In genomic region chr3:138804104-138805048, GRCm38 (mm10) we compare ENCODE assay signal across 19 mouse cellular contexts.
DNase-seq lines count a peak whose midpoint lies in the region; ATAC-seq and TF ChIP-seq lines count a peak whose summit lies in the region.
"Had no signal": no experiment of that assay in that cellular context is flagged by ENCODE, and none has a peak within 500 bp of the region (broad histone marks: within the 10 kb centered on the region; RNA-seq: fewer than 3 reads in every experiment).

No protein-coding gene starts in this region.

- H3K4me1 ChIP-seq in midbrain, embryonic 14.5 days (ENCODE audit: control insufficient read depth, insufficient read depth, low read length) = peaks cover 46% of the 10 kb centered on the region
- peaks cover 38% of the 10 kb centered on the region for H3K4me1 ChIP-seq in midbrain, embryonic 16.5 days (ENCODE audit: control insufficient read depth, insufficient read depth, low read length)
- peaks cover 38% of the 10 kb centered on the region for H3K4me1 ChIP-seq in cortical plate, adult 2 months (ENCODE audit: control insufficient read depth, insufficient read depth, low read length)

- TF ChIP-seq POLR2A in cortical plate, adult 2 months (IDR thresholded peaks at IDR 0.05; ENCODE audit: extremely low read depth, insufficient read depth, low read length) = no peak

- intact Hi-C loops in gastrocnemius, adult 2 months (cut with DNase I) = no loop called here

- TF ChIP-seq CTCF in cortical plate, adult 2 months (IDR thresholded peaks at IDR 0.05; ENCODE audit: extremely low read depth, insufficient read depth, low read length) = no peak
- no peak for TF ChIP-seq CTCF in gastrocnemius, adult 2 months (IDR thresholded peaks at IDR 0.05)

- H3K27ac ChIP-seq in midbrain, embryonic 14.5 days (replicated peaks; ENCODE audit: low read depth, low read length) = 0 out of 2 replicates have a peak overlapping the region, but pooled peaks have one; percentile 37
- H3K27ac ChIP-seq in midbrain, embryonic 16.5 days (ENCODE audit: low read length) = no peak overlapping the region
- peak overlapping the region; percentile 24; the same call in 1 of the 2 replicates for H3K27ac ChIP-seq in cortical plate, adult 2 months (ENCODE audit: insufficient read depth, low read length)
- no peak overlapping the region for H3K27ac ChIP-seq in gastrocnemius, adult 2 months
- H3K27ac ChIP-seq: macrophage; stomach, embryonic 15.5 days had no signal

- H3K4me2 ChIP-seq in midbrain, embryonic 14.5 days (ENCODE audit: low read length) = no peak overlapping the region
- H3K4me2 ChIP-seq in midbrain, embryonic 16.5 days (ENCODE audit: low read length) = no peak overlapping the region
- H3K4me2 ChIP-seq: heart, embryonic 11.5 days; stomach, embryonic 15.5 days had no signal

- no peaks in the 10 kb centered on the region for H3K9me3 ChIP-seq in midbrain, embryonic 14.5 days (ENCODE audit: control insufficient read depth, low read length)
- H3K9me3 ChIP-seq in midbrain, embryonic 16.5 days (replicated peaks; ENCODE audit: control insufficient read depth, low read length, poor library complexity, severe bottlenecking) = no peaks in the 10 kb centered on the region
- H3K9me3 ChIP-seq: stomach, embryonic 15.5 days had no signal

- no peak for ATAC-seq in midbrain, embryonic 14.5 days (ENCODE audit: low FRiP score, low TSS enrichment)
- ATAC-seq in midbrain, embryonic 16.5 days = no peak; the same call in 1 of the 2 replicates
- peak; percentile 39 for ATAC-seq in megakaryocyte progenitor cell, adult 5-6 weeks (replicated peaks; ENCODE audit: poor library complexity)
- ATAC-seq: intestine, embryonic 16.5 days had no signal

- H3K9ac ChIP-seq in midbrain, embryonic 14.5 days (replicated peaks; ENCODE audit: low read length) = no peak overlapping the region
- no peak overlapping the region for H3K9ac ChIP-seq in midbrain, embryonic 16.5 days (ENCODE audit: low read depth, low read length)
- H3K9ac ChIP-seq: stomach, embryonic 15.5 days had no signal

- WGBS in midbrain, embryonic 14.5 days = 71% methylated on average over 11 of the region's 11 CpGs
- WGBS in midbrain, embryonic 16.5 days = 69% methylated on average over 11 of the region's 11 CpGs

- H3K27me3 ChIP-seq in midbrain, embryonic 14.5 days (ENCODE audit: control insufficient read depth, insufficient read depth, low read length) = no peaks in the 10 kb centered on the region
- H3K27me3 ChIP-seq in midbrain, embryonic 16.5 days (ENCODE audit: control insufficient read depth, insufficient read depth, low read depth, low read length) = no peaks in the 10 kb centered on the region
- H3K27me3 ChIP-seq: stomach, embryonic 15.5 days had no signal

- peak; percentile 35 for DNase-seq in adrenal gland, postnatal 14 days
- DNase-seq in adrenal gland, adult 8-10 months = no peak
- DNase-seq in midbrain, embryonic 14.5 days = no peak
- DNase-seq in gastrocnemius, adult 2 months = no peak
- no peak for DNase-seq in kidney, adult 9 months
- DNase-seq: cerebellum, postnatal 25 days; heart, postnatal 36 days; kidney, postnatal 10 days; layer of hippocampus, adult 9-11 months; lung, adult 2 months; right cerebral cortex, adult 18-20 months; thymus, postnatal 14 days had no signal

- H3K36me3 ChIP-seq in midbrain, embryonic 14.5 days (ENCODE audit: control insufficient read depth, insufficient read depth, low read length) = no peaks in the 10 kb centered on the region
- H3K36me3 ChIP-seq in midbrain, embryonic 16.5 days (ENCODE audit: control insufficient read depth, insufficient read depth, low read length) = no peaks in the 10 kb centered on the region
- H3K36me3 ChIP-seq: stomach, embryonic 15.5 days had no signal

- no peak overlapping the region for H3K4me3 ChIP-seq in midbrain, embryonic 14.5 days (replicated peaks; ENCODE audit: low read depth, low read length)
- H3K4me3 ChIP-seq in midbrain, embryonic 16.5 days (ENCODE audit: low read depth, low read length) = no peak overlapping the region
- H3K4me3 ChIP-seq in cortical plate, adult 2 months (ENCODE audit: insufficient read depth, low read length) = 0 out of 2 replicates have a peak overlapping the region, but pooled peaks have one; percentile 1
- H3K4me3 ChIP-seq in gastrocnemius, adult 2 months = no peak overlapping the region
- H3K4me3 ChIP-seq: stomach, embryonic 15.5 days had no signal

Comparison
In these comparisons a context has a peak if more than half of its experiments do, and no peak if none do; other contexts are left out.
1. H3K27ac ChIP-seq: peak in midbrain, embryonic 14.5 days (single experiment) and cortical plate, adult 2 months (single experiment); none in midbrain, embryonic 16.5 days (single experiment) and gastrocnemius, adult 2 months (single experiment).